Mouse (Mus musculus) left cerebral cortex, adult 18-20 months (tissue): ENCODE measurements around the gene Rbm25. TPM values are rescaled to one million over a fixed set of nuclear protein-coding genes. Genes with fewer than 3 reads are reported as not detected.

Source experiments
- DNase-seq, 2 experiments: peaks; one replicate each; pipeline ENCODE4 v3.0.0; 2021 to 2022; ENCODE audit warnings: low spot score in 2 of 2, mixed read lengths in 1 of 2
- total RNA-seq, 2 experiments: library from RNA; stranded (reverse); gene quantifications; 2 replicates each; pipeline ENCODE4 v1.2.3; 2021

Gene Rbm25
- total RNA-seq, 2 experiments from 2014 or later = 101 TPM

- DNase-seq = no peak
These were observed 95.7 kb downstream of the Rbm25 start for GRCm38 (mm10) chr12:83726510-83727308.

GRCm38 (mm10) chr12:83732225-83732624, 101.2 kb downstream of the Rbm25 start:
- no peak for DNase-seq

Other genes with a start within 250 kb of the Rbm25 start
- 1 to 10 TPM; 4.9 to 5.6 TPM for gene Dpf3, start 143.5 kb upstream of the Rbm25 start, total RNA-seq
- 10 to 100 TPM; 25.9 to 27.0 TPM for gene Dcaf4, start 110.8 kb upstream of the Rbm25 start, total RNA-seq
- gene Zfyve1, start 34.0 kb upstream of the Rbm25 start, total RNA-seq = 10 to 100 TPM; 42.7 to 46.6 TPM
- gene Psen1, start 56.9 kb downstream of the Rbm25 start, total RNA-seq = 10 to 100 TPM; 59.4 to 72.0 TPM
- gene Papln, start 132.4 kb downstream of the Rbm25 start, total RNA-seq = 1 to 10 TPM; 8.5 to 8.9 TPM